ENCODE assay signal across 20 mouse cellular contexts in the genomic region with DNA sequence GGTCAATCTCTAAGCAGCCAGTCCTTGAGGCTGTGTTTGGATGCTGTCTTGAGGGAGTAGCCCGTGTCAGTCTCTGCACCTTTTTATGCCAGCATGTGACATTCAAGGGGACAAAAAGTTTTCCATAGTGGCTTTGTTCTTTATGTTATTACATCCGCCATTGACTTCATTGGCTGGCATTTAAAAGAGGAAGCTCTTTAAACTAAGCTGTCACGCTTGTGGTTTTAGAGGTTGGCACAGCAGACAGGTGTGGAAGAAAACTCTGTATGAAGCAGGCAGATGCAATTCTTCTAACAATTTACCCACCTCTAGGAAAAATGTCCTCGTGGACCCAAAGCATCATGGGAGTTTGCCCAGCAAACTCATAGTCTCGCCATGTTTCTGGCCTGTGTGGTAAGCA.
DNase-seq lines count a peak whose midpoint lies in the region; ATAC-seq lines count a peak whose summit lies in the region.
"Had no signal": no experiment of that assay in that cellular context is flagged by ENCODE, and none has a peak within 500 bp of the region (broad histone marks: within the 10 kb centered on the region; RNA-seq: fewer than 3 reads in every experiment).

No protein-coding gene starts in this region.

- H3K9ac ChIP-seq in heart, embryonic 16.5 days (ENCODE audit: low read length) = no peak overlapping the region
- H3K9ac ChIP-seq: limb, embryonic 12.5 days; midbrain, embryonic 12.5 days; neural tube, embryonic 12.5 days had no signal

- no peaks in the 10 kb centered on the region for H3K27me3 ChIP-seq in heart, embryonic 16.5 days (ENCODE audit: control insufficient read depth, insufficient read depth, low read length)
- H3K27me3 ChIP-seq in splenic B cell, adult 2 months (ENCODE audit: control insufficient read depth, insufficient read depth, low read length, poor library complexity, severe bottlenecking) = no peaks in the 10 kb centered on the region
- H3K27me3 ChIP-seq: limb, embryonic 12.5 days; midbrain, embryonic 12.5 days; neural tube, embryonic 12.5 days had no signal

- H3K4me3 ChIP-seq in heart, embryonic 16.5 days (ENCODE audit: low read length) = no peak overlapping the region
- H3K4me3 ChIP-seq: heart, embryonic 10.5 days; limb, embryonic 12.5 days; midbrain, embryonic 12.5 days; neural tube, embryonic 12.5 days had no signal

- H3K4me1 ChIP-seq in heart, embryonic 16.5 days (ENCODE audit: control insufficient read depth, insufficient read depth, low read length) = peaks cover 6% of the 10 kb centered on the region
- H3K4me1 ChIP-seq: heart, embryonic 10.5 days; midbrain, embryonic 12.5 days; neural tube, embryonic 12.5 days had no signal

- peak overlapping the region; percentile 48; the same call in 1 of the 2 replicates for H3K27ac ChIP-seq in heart, embryonic 16.5 days (ENCODE audit: low read length)
- H3K27ac ChIP-seq: heart, embryonic 10.5 days; limb, embryonic 12.5 days; midbrain, embryonic 12.5 days; neural tube, embryonic 12.5 days had no signal

- no peak for DNase-seq in heart, postnatal 25 days (ENCODE audit: low spot score)
- peak; percentile 84 for DNase-seq in CD4-positive, CD25-positive, alpha-beta regulatory T cell, adult 2 months (ENCODE audit: low read depth, low spot score)
- DNase-seq in splenic B cell, adult 2 months (ENCODE audit: low read depth, low spot score) = peak; percentile 87
- no peak for DNase-seq in gastrocnemius, postnatal 25 days
- no peak for DNase-seq in left cerebral cortex, postnatal 10 days (ENCODE audit: extremely low spot score in 1 of 2, low spot score in 2 of 2)
- no peak for DNase-seq in adrenal gland, adult 18-20 months (ENCODE audit: low spot score in 2 of 2)
- DNase-seq: cerebellum, adult 8-10 months; embryo, embryonic 11 days; heart, postnatal 4 days; kidney, adult 11 months; kidney, postnatal 4 days; lung, postnatal 10 days; retina, postnatal 1 day had no signal

- ATAC-seq in heart, embryonic 16.5 days (replicated peaks; ENCODE audit: extremely low read depth, insufficient read depth, low FRiP score) = 0 out of 2 replicates have a peak, but pooled peaks have one; percentile 25
- peak; percentile 54 to 61 for ATAC-seq in hematopoietic stem cell, adult 5-6 weeks (replicated peaks in 1 of 2; ENCODE audit: insufficient read depth in 1 of 2, low FRiP score in 2 of 2, low TSS enrichment in 1 of 2, low read depth in 1 of 2, poor library complexity in 2 of 2, severe bottlenecking in 2 of 2)
- ATAC-seq: forebrain, embryonic 16.5 days had no signal

- intact Hi-C loops in heart, postnatal 25 days (cut with DNase I) = no loop called here
- intact Hi-C loops in left cerebral cortex, postnatal 10 days (cut with DNase I) = no loop called here

- H3K4me2 ChIP-seq in heart, embryonic 16.5 days (ENCODE audit: low read depth, low read length) = no peak overlapping the region
- H3K4me2 ChIP-seq: limb, embryonic 12.5 days; midbrain, embryonic 12.5 days; neural tube, embryonic 12.5 days had no signal

- WGBS in heart, embryonic 16.5 days = 83% methylated on average over 5 of the region's 5 CpGs

- H3K9me3 ChIP-seq in heart, embryonic 16.5 days (replicated peaks; ENCODE audit: control insufficient read depth, low read length) = no peaks in the 10 kb centered on the region
- H3K9me3 ChIP-seq: heart, embryonic 10.5 days; limb, embryonic 12.5 days; midbrain, embryonic 12.5 days; neural tube, embryonic 12.5 days had no signal

- no peaks in the 10 kb centered on the region for H3K36me3 ChIP-seq in heart, embryonic 16.5 days (ENCODE audit: control insufficient read depth, insufficient read depth)
- H3K36me3 ChIP-seq in splenic B cell, adult 2 months (ENCODE audit: control insufficient read depth, insufficient read depth, low read length, poor library complexity, severe bottlenecking) = no peaks in the 10 kb centered on the region
- H3K36me3 ChIP-seq: heart, embryonic 10.5 days; limb, embryonic 12.5 days; midbrain, embryonic 12.5 days; neural tube, embryonic 12.5 days had no signal

Comparison
In these comparisons a context has a peak if more than half of its experiments do, and no peak if none do; other contexts are left out.
1. DNase-seq: peak in CD4-positive, CD25-positive, alpha-beta regulatory T cell, adult 2 months (single experiment) and splenic B cell, adult 2 months (single experiment); none in heart, postnatal 25 days (single experiment), gastrocnemius, postnatal 25 days (single experiment), left cerebral cortex, postnatal 10 days (0 of 2) and adrenal gland, adult 18-20 months (0 of 2).